Mouse (Mus musculus): ENCODE measurements around the gene Zbtb39. TPM values are rescaled to one million over a fixed set of nuclear protein-coding genes. Genes with fewer than 3 reads are reported as not detected.

Gene Zbtb39
- polyA plus RNA-seq, 1 experiment from 2014 or later: 0.75 TPM

DNA sequence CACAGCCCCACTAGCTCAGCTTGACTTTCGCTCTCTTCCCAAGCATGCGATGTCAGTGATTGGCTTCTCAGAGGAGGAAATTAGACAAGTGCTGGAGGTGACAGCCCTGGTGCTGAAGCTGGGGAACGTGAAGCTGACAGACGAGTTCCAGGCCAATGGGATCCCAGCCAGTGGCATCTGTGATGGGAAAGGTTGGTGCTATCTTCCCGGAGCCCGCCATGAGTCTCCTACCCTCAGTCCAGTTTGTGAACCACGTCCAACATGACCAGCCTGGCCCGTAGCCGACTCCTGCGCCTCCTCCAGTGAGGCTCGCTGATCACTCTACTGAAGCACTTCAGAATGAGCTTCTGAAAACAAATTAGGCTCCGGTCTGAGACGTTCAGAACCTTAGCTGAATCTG is 29.0 kb upstream of the Zbtb39 start:
- no peak for DNase-seq
- 72% methylated on average over 13 of the region's 13 CpGs for WGBS (ENCODE audit: insufficient replicate concordance)
- Histone ChIP-seq H3K4me1 (replicated peaks) (0 out of 2 replicates have a peak, but pooled peaks cover 11% of the 10 kb centered on the region), H3K36me3 (no peaks in the 10 kb centered on the region), H3K27me3 (peaks cover 6% of the 10 kb centered on the region; the same call in 1 of the 2 replicates), H3K27ac (no peak overlapping the region), H3K4me3 (replicated peaks) (no peak overlapping the region), H3K9me3 (replicated peaks) (no peaks in the 10 kb centered on the region), H3K4me2 (no peak overlapping the region), H3K9ac (no peak overlapping the region)
- ATAC-seq (ENCODE audit: low read depth): no peak

DNA sequence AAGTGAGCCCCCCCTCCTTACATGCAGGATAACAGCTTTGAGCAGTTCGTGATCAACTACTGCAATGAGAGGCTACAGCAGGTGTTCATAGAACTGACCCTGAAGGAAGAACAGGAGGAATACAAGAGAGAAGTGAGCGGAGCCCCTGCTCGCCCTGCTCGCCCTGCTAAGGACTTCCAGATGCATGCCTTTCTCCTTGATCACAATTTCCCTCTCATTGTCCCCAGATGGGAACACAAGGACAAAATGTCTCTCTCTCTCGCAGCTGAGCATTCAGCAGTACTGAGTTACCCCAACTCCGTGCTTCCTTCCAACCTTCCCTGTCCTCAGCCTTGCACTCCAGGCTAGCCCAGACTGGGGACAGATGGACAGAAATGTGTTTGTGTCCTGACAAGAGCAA is 26.6 kb upstream of the Zbtb39 start:
- H3K27me3 ChIP-seq: peaks cover 8% of the 10 kb centered on the region; the same call in 1 of the 2 replicates
- H3K27ac ChIP-seq: no peak overlapping the region
- DNase-seq (no peak), ATAC-seq (ENCODE audit: low read depth) (no peak)
- no peak overlapping the region for H3K4me2 ChIP-seq
- H3K36me3 ChIP-seq: no peaks in the 10 kb centered on the region
- no peaks in the 10 kb centered on the region for H3K4me1 ChIP-seq (replicated peaks)
- H3K9ac ChIP-seq: no peak overlapping the region
- no peaks in the 10 kb centered on the region for H3K9me3 ChIP-seq (replicated peaks)
- H3K4me3 ChIP-seq (replicated peaks): no peak overlapping the region
- WGBS (ENCODE audit: insufficient replicate concordance): 64% methylated on average over 6 of the region's 6 CpGs

DNA sequence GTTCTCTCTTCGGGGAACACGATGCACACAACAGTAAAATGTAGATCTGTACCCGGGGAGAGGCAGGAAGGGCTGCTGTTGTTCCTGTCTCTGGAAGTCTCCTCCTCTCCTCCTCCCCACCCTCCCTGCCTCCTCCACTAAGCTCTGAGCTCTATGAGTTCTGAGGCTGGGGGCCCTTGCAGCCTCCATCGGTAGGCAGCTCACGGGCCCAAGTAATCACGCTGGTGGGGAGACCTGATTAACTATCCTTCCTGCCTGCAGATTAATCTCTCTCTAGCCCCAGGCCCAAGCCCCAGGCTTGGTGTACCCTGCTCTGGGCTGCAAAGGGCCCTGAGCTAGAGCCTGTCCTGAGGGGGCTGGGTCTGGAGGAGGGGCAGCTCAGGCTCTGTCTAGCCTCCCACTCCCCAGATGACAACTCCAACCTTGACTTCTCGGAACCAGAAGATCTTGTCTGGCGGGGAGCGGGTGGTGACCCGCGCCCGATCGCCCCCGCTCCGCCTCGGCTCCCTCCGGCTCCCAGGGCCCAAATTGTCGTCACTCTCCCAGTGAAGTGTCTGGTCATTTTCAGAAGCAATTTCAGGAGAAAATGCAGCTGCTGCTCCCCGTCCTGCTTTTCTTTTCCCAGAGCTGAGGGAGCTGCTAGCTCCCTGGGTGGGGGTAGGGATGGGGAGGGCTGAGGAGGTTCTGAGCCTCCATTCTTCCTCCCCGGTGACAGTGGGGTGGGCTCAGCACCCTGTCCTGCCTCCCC is 17.5 kb upstream of the Zbtb39 start:
- DNase-seq (no peak), ATAC-seq (ENCODE audit: low read depth) (no peak)
- Histone ChIP-seq H3K36me3 (no peaks in the 10 kb centered on the region), H3K4me1 (replicated peaks) (peaks cover 33% of the 10 kb centered on the region), H3K4me2 (no peak overlapping the region), H3K9me3 (replicated peaks) (no peaks in the 10 kb centered on the region), H3K27me3 (peaks cover 77% of the 10 kb centered on the region), H3K4me3 (replicated peaks) (no peak overlapping the region), H3K9ac (no peak overlapping the region), H3K27ac (no peak overlapping the region)
- 31% methylated on average over 20 of the region's 20 CpGs for WGBS (ENCODE audit: insufficient replicate concordance)

DNA sequence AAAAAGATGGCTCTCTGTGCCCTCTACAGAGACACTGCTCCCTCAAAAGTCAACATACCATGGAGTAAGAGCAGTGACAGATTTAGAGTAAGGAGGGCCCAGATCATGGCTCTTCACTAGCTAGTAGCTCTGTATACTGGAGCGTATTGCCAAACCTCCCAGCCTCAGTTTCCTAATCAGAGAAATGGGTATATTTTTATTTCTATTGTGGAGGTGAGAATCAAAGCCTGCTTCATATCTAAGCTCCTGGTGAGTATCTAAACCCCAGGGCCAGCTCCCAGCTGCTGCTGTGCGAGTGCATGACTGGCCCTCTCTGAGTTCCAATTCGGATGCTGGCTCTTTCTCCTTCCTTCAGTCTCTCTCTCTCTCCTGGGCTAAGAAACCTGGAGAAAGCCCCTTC is 15.2 kb upstream of the Zbtb39 start, which contains the start of gene Tac2:
Gene Tac2 (plus strand): TSS at position 301 of the 400 bp plus-strand sequence.
- Histone ChIP-seq H3K36me3 (no peaks in the 10 kb centered on the region), H3K4me2 (peak within 1 kb of the TSS; percentile 43), H3K4me3 (replicated peaks) (peak within 1 kb of the TSS; percentile 21; the same call in 1 of the 2 replicates), H3K27ac (no peak within 1 kb of the TSS), H3K27me3 (peaks cover 75% of the 10 kb centered on the region), H3K9ac (0 out of 2 replicates have a peak within 1 kb of the TSS, but pooled peaks have one; percentile 33), H3K4me1 (replicated peaks) (peaks cover 54% of the 10 kb centered on the region), H3K9me3 (replicated peaks) (no peaks in the 10 kb centered on the region)
- WGBS (ENCODE audit: insufficient replicate concordance): 62% methylated on average over 3 of the region's 3 CpGs
- no peak for ATAC-seq (ENCODE audit: low read depth)
- no peak for DNase-seq

DNA sequence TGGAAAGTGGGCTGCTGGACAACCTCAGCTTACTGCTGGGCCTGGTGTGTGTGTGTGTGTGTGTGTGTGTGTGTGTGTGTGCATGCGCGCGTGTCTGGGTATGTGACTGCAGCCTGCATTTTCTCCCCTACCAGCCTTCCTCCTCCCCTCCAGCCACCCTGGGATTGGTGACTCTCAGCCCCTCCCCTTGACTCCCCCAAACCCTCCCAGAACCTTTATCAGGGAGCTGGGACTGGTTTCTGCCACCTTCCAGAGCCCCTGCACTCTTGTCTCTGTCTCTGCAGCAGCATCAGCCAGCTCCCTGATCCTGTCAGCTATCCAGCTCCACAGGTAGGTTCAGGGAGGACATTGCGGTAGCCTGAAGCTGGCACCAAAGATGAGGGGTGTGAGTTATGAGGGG is 14.2 kb upstream of the Zbtb39 start:
- no peak for DNase-seq
- no peak overlapping the region for H3K27ac ChIP-seq
- peak overlapping the region; percentile 43 for H3K4me2 ChIP-seq
- H3K4me1 ChIP-seq (replicated peaks): peaks cover 64% of the 10 kb centered on the region
- peak; percentile 71 for ATAC-seq (ENCODE audit: low read depth)
- WGBS (ENCODE audit: insufficient replicate concordance): 63% methylated on average over 4 of the region's 4 CpGs
- H3K36me3 ChIP-seq: no peaks in the 10 kb centered on the region
- H3K9me3 ChIP-seq (replicated peaks): no peaks in the 10 kb centered on the region
- 0 out of 2 replicates have a peak overlapping the region, but pooled peaks have one; percentile 33 for H3K9ac ChIP-seq
- peak overlapping the region; percentile 21; the same call in 1 of the 2 replicates for H3K4me3 ChIP-seq (replicated peaks)
- peaks cover 65% of the 10 kb centered on the region for H3K27me3 ChIP-seq

DNA sequence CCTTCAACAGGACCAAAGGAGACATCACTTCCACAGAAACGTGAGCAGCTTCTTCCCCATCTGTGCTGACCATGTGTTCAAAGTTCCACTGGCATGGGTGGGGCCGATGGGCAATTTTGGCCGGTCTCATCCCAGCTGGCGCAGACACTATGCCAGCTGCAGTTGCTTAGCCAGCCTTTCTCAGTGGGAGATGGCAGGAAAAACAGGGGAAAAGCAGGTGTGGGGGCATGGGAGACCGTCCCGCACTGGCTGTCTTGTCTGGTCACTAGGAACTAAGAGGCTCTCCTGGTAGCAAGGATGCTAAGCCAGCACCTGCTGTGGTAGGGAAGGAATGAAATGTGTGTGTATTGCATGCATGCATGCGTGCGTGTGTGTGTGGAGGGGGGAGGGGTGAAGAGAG is 10.9 kb upstream of the Zbtb39 start:
- peaks cover 79% of the 10 kb centered on the region for H3K4me1 ChIP-seq (replicated peaks)
- H3K4me2 ChIP-seq: peak overlapping the region; percentile 21; the same call in 1 of the 2 replicates
- 67% methylated on average over 8 of the region's 8 CpGs for WGBS (ENCODE audit: insufficient replicate concordance)

DNA sequence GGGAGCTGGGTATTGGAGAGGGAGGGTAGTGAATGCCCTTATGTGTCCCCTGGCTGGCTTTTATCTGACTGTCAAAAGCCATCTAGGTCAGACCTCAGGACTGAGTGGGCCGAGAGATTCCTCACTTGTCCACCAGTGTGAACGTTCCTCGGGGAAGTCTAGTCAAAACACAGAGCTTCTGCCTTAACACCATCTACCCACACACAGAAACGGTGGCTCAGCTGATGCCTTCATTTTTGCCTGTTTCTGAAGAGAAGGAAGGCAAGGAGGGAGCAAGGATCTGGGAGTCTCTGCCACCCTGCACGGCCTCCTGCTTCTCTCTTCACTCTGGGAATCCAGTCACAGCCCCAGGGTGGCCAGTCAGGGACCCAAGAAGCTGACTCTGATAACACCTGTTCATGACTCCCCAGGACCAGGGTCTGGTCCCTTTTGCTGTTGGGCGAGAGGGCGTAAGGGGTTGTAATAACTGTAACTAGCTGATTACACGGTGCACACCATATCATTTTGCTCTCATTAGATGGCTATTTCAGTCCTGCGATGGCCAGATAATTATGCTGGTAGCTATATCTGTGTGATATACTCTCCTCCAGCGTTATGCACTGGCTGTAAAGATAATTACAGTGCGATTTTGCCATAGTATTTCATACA is 8.9 kb upstream of the Zbtb39 start:
- DNase-seq (peak; percentile 67), ATAC-seq (ENCODE audit: low read depth) (peak; percentile 92)
- no peak overlapping the region for H3K4me3 ChIP-seq (replicated peaks)
- peak overlapping the region; percentile 53 for H3K4me2 ChIP-seq
- peaks cover 22% of the 10 kb centered on the region for H3K27me3 ChIP-seq
- H3K27ac ChIP-seq: peak overlapping the region; percentile 83
- 30% methylated on average over 11 of the region's 11 CpGs for WGBS (ENCODE audit: insufficient replicate concordance)
- H3K9me3 ChIP-seq (replicated peaks): no peaks in the 10 kb centered on the region
- H3K36me3 ChIP-seq: no peaks in the 10 kb centered on the region
- peaks cover 90% of the 10 kb centered on the region for H3K4me1 ChIP-seq (replicated peaks)
- H3K9ac ChIP-seq: peak overlapping the region; percentile 53

More for the DNA sequence above, 10.9 kb upstream of the Zbtb39 start:
- no peak for ATAC-seq (ENCODE audit: low read depth)
- H3K27ac ChIP-seq: no peak overlapping the region
- no peaks in the 10 kb centered on the region for H3K9me3 ChIP-seq (replicated peaks)
- no peak for DNase-seq
- no peaks in the 10 kb centered on the region for H3K36me3 ChIP-seq
- H3K27me3 ChIP-seq: peaks cover 32% of the 10 kb centered on the region
- no peak overlapping the region for H3K4me3 ChIP-seq (replicated peaks)
- 0 out of 2 replicates have a peak overlapping the region, but pooled peaks have one; percentile 17 for H3K9ac ChIP-seq

DNA sequence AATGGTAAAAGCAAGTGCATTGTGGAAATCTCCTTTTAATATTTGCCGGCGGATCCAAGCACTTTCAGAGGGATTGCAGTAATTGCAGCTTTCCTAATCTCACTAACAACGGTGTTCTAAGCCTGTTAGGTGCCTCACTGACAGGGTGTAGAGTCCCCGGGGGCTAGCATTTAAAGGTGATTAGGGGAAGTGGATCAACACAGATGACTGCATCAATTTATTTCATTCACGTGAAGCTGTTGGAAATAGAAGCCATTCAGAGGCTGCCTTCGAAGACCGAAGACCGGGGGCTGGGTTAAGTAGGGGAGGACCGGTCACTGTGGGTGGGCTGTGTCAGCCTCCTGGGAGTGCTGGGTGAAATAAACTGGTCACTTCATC is 8.4 kb upstream of the Zbtb39 start:
- DNase-seq: no peak
- Histone ChIP-seq H3K9me3 (replicated peaks) (no peaks in the 10 kb centered on the region), H3K36me3 (no peaks in the 10 kb centered on the region), H3K4me3 (replicated peaks) (no peak overlapping the region), H3K27me3 (peaks cover 17% of the 10 kb centered on the region), H3K4me1 (replicated peaks) (peaks cover 90% of the 10 kb centered on the region), H3K27ac (peak overlapping the region; percentile 83), H3K9ac (peak overlapping the region; percentile 39; the same call in 1 of the 2 replicates), H3K4me2 (peak overlapping the region; percentile 53)
- no peak for ATAC-seq (ENCODE audit: low read depth)
- 47% methylated on average over 9 of the region's 9 CpGs for WGBS (ENCODE audit: insufficient replicate concordance)

DNA sequence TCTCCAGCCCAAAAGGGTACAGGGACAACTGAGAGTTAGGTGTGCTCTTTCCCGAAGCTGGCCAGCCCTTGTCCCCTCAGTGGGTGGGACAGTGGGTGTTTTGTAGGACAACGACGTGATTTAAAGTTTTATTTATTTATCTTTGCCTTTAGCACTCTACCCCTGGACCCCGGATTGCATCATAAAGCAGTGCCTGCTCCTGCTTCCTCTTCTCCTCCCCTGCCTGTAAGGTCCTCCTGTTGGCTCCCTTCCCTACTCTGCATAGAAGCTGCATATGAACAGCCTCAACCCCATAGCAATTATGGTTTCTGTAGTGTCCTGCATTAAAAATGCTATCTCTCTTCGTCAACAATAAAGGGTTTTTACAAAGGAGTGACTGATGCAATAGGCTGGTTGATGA is 7.9 kb upstream of the Zbtb39 start:
- WGBS (ENCODE audit: insufficient replicate concordance): 27% methylated on average over 5 of the region's 5 CpGs
- Histone ChIP-seq H3K4me1 (replicated peaks) (peaks cover 94% of the 10 kb centered on the region), H3K27ac (peak overlapping the region; percentile 83), H3K9me3 (replicated peaks) (no peaks in the 10 kb centered on the region), H3K4me3 (replicated peaks) (no peak overlapping the region), H3K27me3 (peaks cover 15% of the 10 kb centered on the region; the same call in 1 of the 2 replicates), H3K9ac (peak overlapping the region; percentile 39; the same call in 1 of the 2 replicates), H3K36me3 (no peaks in the 10 kb centered on the region), H3K4me2 (peak overlapping the region; percentile 53)
- no peak for ATAC-seq (ENCODE audit: low read depth)
- no peak for DNase-seq

DNA sequence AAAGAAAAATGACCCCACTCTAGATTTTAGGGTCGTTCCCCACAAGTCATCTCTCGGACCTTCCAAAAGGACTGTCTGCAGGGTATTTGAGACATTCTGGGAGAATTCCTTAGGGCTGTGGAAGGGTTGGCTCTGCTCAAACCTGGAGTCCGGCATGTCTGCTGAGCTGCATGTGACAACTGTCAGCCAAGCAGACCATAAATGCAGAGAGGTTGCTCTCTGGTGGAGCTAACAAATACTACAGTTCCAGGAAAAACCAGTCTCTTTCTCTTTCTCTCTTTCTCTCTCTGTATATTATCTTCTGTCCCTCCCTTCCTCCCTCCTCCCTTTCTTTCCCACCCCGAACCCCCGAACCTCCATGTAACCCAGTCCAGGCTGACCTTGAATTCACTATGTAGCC is 4.9 kb upstream of the Zbtb39 start:
- 29% methylated on average over 5 of the region's 5 CpGs for WGBS (ENCODE audit: insufficient replicate concordance)
- peaks cover 95% of the 10 kb centered on the region for H3K4me1 ChIP-seq (replicated peaks)

DNA sequence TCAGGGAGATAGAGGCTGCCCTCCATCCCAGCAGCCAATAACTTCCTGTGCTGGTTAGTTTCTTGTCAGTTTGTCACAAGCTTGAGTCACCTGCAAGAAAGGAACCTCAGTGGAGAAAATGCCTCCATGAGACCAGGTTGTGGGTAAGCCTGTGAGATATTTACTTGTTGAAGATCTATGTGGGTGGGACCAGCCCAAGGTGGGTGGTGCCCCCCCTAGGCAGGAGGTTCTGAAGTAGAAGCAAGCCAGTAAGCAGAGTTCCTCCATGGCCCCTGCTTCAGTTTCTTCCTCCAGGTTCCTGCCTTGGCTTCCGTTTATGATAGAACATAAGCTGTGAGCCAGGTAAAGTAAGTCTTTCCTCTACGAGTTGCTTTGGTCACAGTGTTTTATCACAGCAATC is 3.1 kb upstream of the Zbtb39 start:
- no peaks in the 10 kb centered on the region for H3K27me3 ChIP-seq
- no peak for DNase-seq
- H3K27ac ChIP-seq: peak overlapping the region; percentile 35
- H3K4me1 ChIP-seq (replicated peaks): peaks cover 94% of the 10 kb centered on the region
- no peak for ATAC-seq (ENCODE audit: low read depth)
- 40% methylated on average over 2 of the region's 2 CpGs for WGBS (ENCODE audit: insufficient replicate concordance)
- no peaks in the 10 kb centered on the region for H3K9me3 ChIP-seq (replicated peaks)
- peaks cover under 1% of the 10 kb centered on the region; the same call in 1 of the 2 replicates for H3K36me3 ChIP-seq
- H3K9ac ChIP-seq: no peak overlapping the region
- no peak overlapping the region for H3K4me3 ChIP-seq (replicated peaks)
- H3K4me2 ChIP-seq: no peak overlapping the region

More for the DNA sequence above, 4.9 kb upstream of the Zbtb39 start:
- Histone ChIP-seq H3K27ac (no peak overlapping the region), H3K27me3 (no peaks in the 10 kb centered on the region), H3K4me3 (replicated peaks) (no peak overlapping the region), H3K4me2 (no peak overlapping the region), H3K9me3 (replicated peaks) (no peaks in the 10 kb centered on the region), H3K9ac (no peak overlapping the region), H3K36me3 (no peaks in the 10 kb centered on the region)
- ATAC-seq (ENCODE audit: low read depth) (no peak), DNase-seq (no peak)
